Mouse (Mus musculus) liver, postnatal 0 days (tissue): ENCODE results near the gene S100a2.

Source experiments
- CTCF ChIP-seq: sonication (generic); IDR thresholded peaks from 2 replicates; pipeline ENCODE4 v1.5.1; 2016; ENCODE audit warnings: antibody characterized with exemption, low read depth
- EP300 ChIP-seq: IDR thresholded peaks from 2 replicates; pipeline ENCODE4 v1.6.1; 2016; ENCODE audit warnings: antibody characterized with exemption, low read depth, mild to moderate bottlenecking

DNA sequence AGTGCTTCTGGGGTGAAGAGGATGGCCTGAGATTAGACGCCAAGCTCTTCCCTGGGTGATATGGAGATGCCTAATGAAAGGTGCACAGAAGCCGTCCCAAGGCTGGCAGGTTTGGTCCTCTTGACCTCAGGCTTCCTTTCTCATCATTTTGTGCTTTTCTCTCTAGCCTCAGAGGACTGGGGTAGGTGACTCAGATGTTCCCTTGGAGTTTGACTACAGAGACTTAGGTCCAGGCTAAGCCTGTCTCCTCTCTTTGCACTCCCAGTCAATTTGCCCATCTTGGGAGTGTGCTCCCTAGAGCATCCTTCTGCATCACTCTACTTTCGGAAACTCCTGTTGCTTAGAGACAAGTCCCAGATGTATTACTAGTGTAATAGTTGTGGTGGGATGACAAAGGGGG, 17.3 kb downstream of the S100a2 start:
- no peak for TF ChIP-seq CTCF
- TF ChIP-seq EP300: no peak
